11 mouse cellular contexts compared by ENCODE assay signal in the genomic region with DNA sequence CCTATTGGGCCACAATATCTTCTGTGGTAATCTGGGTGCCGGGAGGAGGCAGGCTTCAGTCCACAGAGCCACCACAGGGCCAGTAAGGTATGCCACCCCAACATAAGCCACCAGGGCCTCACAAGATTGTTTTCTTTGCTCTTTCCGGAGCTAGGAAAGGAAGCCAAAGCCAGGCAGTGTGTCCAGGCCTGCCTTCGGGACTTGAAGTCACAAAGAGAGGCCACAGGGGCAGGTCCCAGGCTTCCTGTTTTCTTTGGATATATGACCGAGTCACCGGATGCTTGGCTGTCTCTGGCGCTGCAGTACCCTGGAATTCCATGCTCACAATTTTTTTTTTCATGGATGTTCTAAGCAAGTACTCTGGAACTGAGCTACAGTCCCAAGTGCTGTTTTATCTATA. TPM values are rescaled to one million over a fixed set of nuclear protein-coding genes. Genes with fewer than 3 reads are reported as not detected.
DNase-seq lines count a peak whose midpoint lies in the region; ATAC-seq and TF ChIP-seq lines count a peak whose summit lies in the region.
"Had no signal": no experiment of that assay in that cellular context is flagged by ENCODE, and none has a peak within 500 bp of the region (broad histone marks: within the 10 kb centered on the region; RNA-seq: fewer than 3 reads in every experiment).

No protein-coding gene starts in this region.

- intact Hi-C loops in gastrocnemius, postnatal 36 days (cut with DNase I), result no loop called here

- no peak for DNase-seq in stomach, postnatal 0 days (ENCODE audit: low spot score)
- no peak for DNase-seq in adipocyte (ENCODE audit: low spot score)
- no peak for DNase-seq in urinary bladder, postnatal 14 days (ENCODE audit: low spot score)
- no peak for DNase-seq in gastrocnemius, postnatal 36 days
- no peak for DNase-seq in c-Kit-positive CD71-positive TER-119-positive erythroid progenitor cells, embryonic 14.5 days (ENCODE audit: low spot score)

- TF ChIP-seq CTCF in stomach, postnatal 0 days (IDR thresholded peaks at IDR 0.05; ENCODE audit: low read depth), result no peak
- TF ChIP-seq CTCF in intestine, postnatal 0 days (IDR thresholded peaks at IDR 0.05; ENCODE audit: low read depth), result peak; percentile 25; the same call in 1 of the 2 replicates

- no peaks in the 10 kb centered on the region for H3K4me1 ChIP-seq in stomach, embryonic 14.5 days (ENCODE audit: control insufficient read depth, insufficient read depth, low read length)
- no peaks in the 10 kb centered on the region for H3K4me1 ChIP-seq in stomach, postnatal 0 days (replicated peaks; ENCODE audit: control insufficient read depth, insufficient read depth)
- H3K4me1 ChIP-seq in intestine, postnatal 0 days (replicated peaks; ENCODE audit: control insufficient read depth, insufficient read depth, low read length), result 0 out of 2 replicates have a peak, but pooled peaks cover 7% of the 10 kb centered on the region
- 0 out of 2 replicates have a peak, but pooled peaks cover under 1% of the 10 kb centered on the region for H3K4me1 ChIP-seq in liver, embryonic 12.5 days

- H3K27ac ChIP-seq in stomach, embryonic 14.5 days (ENCODE audit: low read length), result no peak overlapping the region
- no peak overlapping the region for H3K27ac ChIP-seq in stomach, postnatal 0 days (replicated peaks)
- H3K27ac ChIP-seq in intestine, postnatal 0 days (ENCODE audit: low read depth, low read length), result 0 out of 2 replicates have a peak overlapping the region, but pooled peaks have one; percentile 41
- no peak overlapping the region for H3K27ac ChIP-seq in liver, embryonic 12.5 days

- no peaks in the 10 kb centered on the region for H3K27me3 ChIP-seq in stomach, embryonic 14.5 days (ENCODE audit: control insufficient read depth, insufficient read depth, low read length)
- no peaks in the 10 kb centered on the region for H3K27me3 ChIP-seq in stomach, postnatal 0 days (ENCODE audit: control insufficient read depth, insufficient read depth, low read length)
- no peaks in the 10 kb centered on the region for H3K27me3 ChIP-seq in intestine, postnatal 0 days (replicated peaks; ENCODE audit: control insufficient read depth, insufficient read depth, low read length)
- H3K27me3 ChIP-seq in liver, embryonic 12.5 days (replicated peaks), result no peaks in the 10 kb centered on the region

- no peak overlapping the region for H3K4me2 ChIP-seq in stomach, embryonic 14.5 days (replicated peaks; ENCODE audit: low read depth, low read length)
- H3K4me2 ChIP-seq in stomach, postnatal 0 days (replicated peaks; ENCODE audit: low read depth), result no peak overlapping the region
- H3K4me2 ChIP-seq in intestine, postnatal 0 days (replicated peaks; ENCODE audit: low read depth), result no peak overlapping the region
- H3K4me2 ChIP-seq in liver, embryonic 12.5 days, result no peak overlapping the region

- H3K9ac ChIP-seq in stomach, embryonic 14.5 days (replicated peaks; ENCODE audit: low read depth, low read length), result no peak overlapping the region
- no peak overlapping the region for H3K9ac ChIP-seq in stomach, postnatal 0 days (ENCODE audit: low read length)
- no peak overlapping the region for H3K9ac ChIP-seq in intestine, postnatal 0 days (ENCODE audit: low read depth, low read length)
- no peak overlapping the region for H3K9ac ChIP-seq in liver, embryonic 12.5 days

- 59% methylated on average over 6 of the region's 6 CpGs for WGBS in stomach, embryonic 14.5 days
- WGBS in stomach, postnatal 0 days, result 65% methylated on average over 6 of the region's 6 CpGs
- 57% methylated on average over 6 of the region's 6 CpGs for WGBS in intestine, postnatal 0 days
- WGBS in liver, embryonic 12.5 days (ENCODE audit: insufficient replicate concordance), result 45% methylated on average over 6 of the region's 6 CpGs

- no peaks in the 10 kb centered on the region for H3K36me3 ChIP-seq in stomach, embryonic 14.5 days (ENCODE audit: control insufficient read depth, insufficient read depth, low read length)
- H3K36me3 ChIP-seq in stomach, postnatal 0 days (ENCODE audit: control insufficient read depth, insufficient read depth, low read length), result no peaks in the 10 kb centered on the region
- no peaks in the 10 kb centered on the region for H3K36me3 ChIP-seq in intestine, postnatal 0 days (ENCODE audit: control insufficient read depth, insufficient read depth)
- H3K36me3 ChIP-seq in liver, embryonic 12.5 days, result no peaks in the 10 kb centered on the region

- no peak overlapping the region for H3K4me3 ChIP-seq in stomach, embryonic 14.5 days (ENCODE audit: low read depth, low read length)
- no peak overlapping the region for H3K4me3 ChIP-seq in stomach, postnatal 0 days (ENCODE audit: low read depth, low read length)
- no peak overlapping the region for H3K4me3 ChIP-seq in intestine, postnatal 0 days (ENCODE audit: low read depth, low read length)
- no peak overlapping the region for H3K4me3 ChIP-seq in liver, embryonic 12.5 days

- ATAC-seq in stomach, embryonic 14.5 days (ENCODE audit: insufficient number of reproducible peaks, insufficient read depth, low FRiP score, low read depth), result peak; percentile 49; the same call in 1 of the 2 replicates
- no peak for ATAC-seq in stomach, postnatal 0 days (ENCODE audit: low FRiP score, low TSS enrichment)
- no peak for ATAC-seq in intestine, postnatal 0 days
- 0 out of 2 replicates have a peak, but pooled peaks have one; percentile 27 for ATAC-seq in liver, embryonic 12.5 days
- ATAC-seq: forebrain, embryonic 16.5 days had no signal

- TF ChIP-seq EP300 in stomach, postnatal 0 days (optimal IDR thresholded peaks at IDR 0.05), result no peak

- H3K9me3 ChIP-seq in stomach, embryonic 14.5 days (ENCODE audit: control insufficient read depth, low read depth, low read length), result peaks cover 3% of the 10 kb centered on the region; the same call in 1 of the 2 replicates
- no peaks in the 10 kb centered on the region for H3K9me3 ChIP-seq in stomach, postnatal 0 days (ENCODE audit: control insufficient read depth, low read length)
- no peaks in the 10 kb centered on the region for H3K9me3 ChIP-seq in intestine, postnatal 0 days (ENCODE audit: control insufficient read depth)
- no peaks in the 10 kb centered on the region; the same call in 1 of the 2 replicates for H3K9me3 ChIP-seq in liver, embryonic 12.5 days (replicated peaks)

RNA-seq across cellular contexts. Expression of a gene that starts 5.6 kb away (rescaled TPM):
- 39.8 and 45.1 TPM in 2 replicates for polyA plus RNA-seq in stomach, embryonic 14.5 days (2014; fragmentation: Nextera tagmentation; extraction: Ambion mirVana)
- polyA plus RNA-seq in stomach, postnatal 0 days (2015; fragmentation: Nextera tagmentation; extraction: Ambion mirVana), result 13.5 and 14.1 TPM in 2 replicates
- polyA plus RNA-seq in intestine, postnatal 0 days (2015; fragmentation: Nextera tagmentation; extraction: Ambion mirVana), result 15.5 and 18.4 TPM in 2 replicates
- polyA plus RNA-seq in liver, embryonic 12.5 days (2016; fragmentation: Nextera tagmentation; extraction: Ambion mirVana), result 8.4 and 8.7 TPM in 2 replicates
- 10 to 100 TPM; 10.1 to 12.5 TPM for total RNA-seq in gastrocnemius, postnatal 36 days (2021)

RNA-seq across cellular contexts. Expression of a gene that starts 22.8 kb away (rescaled TPM):
- polyA plus RNA-seq in stomach, embryonic 14.5 days (2014; fragmentation: Nextera tagmentation; extraction: Ambion mirVana), result 2.8 and 2.9 TPM in 2 replicates
- polyA plus RNA-seq in stomach, postnatal 0 days (2015; fragmentation: Nextera tagmentation; extraction: Ambion mirVana), result 2.1 and 2.2 TPM in 2 replicates
- 15.9 and 21.1 TPM in 2 replicates for polyA plus RNA-seq in intestine, postnatal 0 days (2015; fragmentation: Nextera tagmentation; extraction: Ambion mirVana)
- polyA plus RNA-seq in liver, embryonic 12.5 days (2016; fragmentation: Nextera tagmentation; extraction: Ambion mirVana), result 13.4 and 14.1 TPM in 2 replicates
- not detected for total RNA-seq in gastrocnemius, postnatal 36 days (2021)
- total RNA-seq: left cerebral cortex, postnatal 10 days had no signal
- polyA plus RNA-seq: testis, adult 2 months had no signal

RNA-seq across cellular contexts. Expression of a gene that starts 59.5 kb away (rescaled TPM):
- 10.3 and 10.4 TPM in 2 replicates for polyA plus RNA-seq in stomach, embryonic 14.5 days (2014; fragmentation: Nextera tagmentation; extraction: Ambion mirVana)
- 7.3 and 7.5 TPM in 2 replicates for polyA plus RNA-seq in stomach, postnatal 0 days (2015; fragmentation: Nextera tagmentation; extraction: Ambion mirVana)
- 6.4 TPM in 2 replicates for polyA plus RNA-seq in intestine, postnatal 0 days (2015; fragmentation: Nextera tagmentation; extraction: Ambion mirVana)
- 5.0 and 5.5 TPM in 2 replicates for polyA plus RNA-seq in liver, embryonic 12.5 days (2016; fragmentation: Nextera tagmentation; extraction: Ambion mirVana)
- 10 to 100 TPM; 12.7 to 13.3 TPM for total RNA-seq in gastrocnemius, postnatal 36 days (2021)

RNA-seq across cellular contexts. Expression of a gene that starts 59.9 kb away (rescaled TPM):
- 41.4 and 42.7 TPM in 2 replicates for polyA plus RNA-seq in stomach, embryonic 14.5 days (2014; fragmentation: Nextera tagmentation; extraction: Ambion mirVana)
- polyA plus RNA-seq in stomach, postnatal 0 days (2015; fragmentation: Nextera tagmentation; extraction: Ambion mirVana), result 130 and 137 TPM in 2 replicates
- polyA plus RNA-seq in intestine, postnatal 0 days (2015; fragmentation: Nextera tagmentation; extraction: Ambion mirVana), result 19.9 and 20.3 TPM in 2 replicates
- 6.5 TPM in 2 replicates for polyA plus RNA-seq in liver, embryonic 12.5 days (2016; fragmentation: Nextera tagmentation; extraction: Ambion mirVana)
- total RNA-seq in gastrocnemius, postnatal 36 days (2021), result 1 to 10 TPM; 2.3 to 4.1 TPM

Comparison
In these comparisons a context has a peak if more than half of its experiments do, and no peak if none do; other contexts are left out.
1. ATAC-seq: peak in stomach, embryonic 14.5 days (single experiment) and liver, embryonic 12.5 days (single experiment); none in stomach, postnatal 0 days (single experiment) and intestine, postnatal 0 days (single experiment).